Mouse (Mus musculus) midbrain, embryonic 14.5 days (tissue): ENCODE results near the gene Rasa4. TPM values are rescaled to one million over a fixed set of nuclear protein-coding genes. Genes with fewer than 3 reads are reported as not detected.
"Not testable (repeated sequence)": the region's sequence is repeated elsewhere in the genome, so short reads cannot be mapped to it uniquely, and the experiment has no call there.

Source experiments
- ATAC-seq: fragments of 200-750 bp; cut with Nextera tagmentation; 2 replicates; pipeline ENCODE4 v1.8.0; 2017; ENCODE audit warnings: moderate number of reproducible peaks, moderate library complexity; ENCODE audit not compliant: low FRiP score, low TSS enrichment
- DNase-seq: peaks from one replicate; pipeline ENCODE4 v3.0.0-alpha.2; 2015
- H3K27ac ChIP-seq: fragments of 300-500 bp; sonication (generic); replicated peaks from 2 replicates; pipeline ENCODE4 v1.5.1; 2014; ENCODE audit warnings: mild to moderate bottlenecking, low read depth, low read length, moderate library complexity
- H3K27me3 ChIP-seq: fragments of 300-500 bp; sonication (generic); 2 replicates; pipeline ENCODE4 v1.6.1; 2014; ENCODE audit warnings: low read length, control low read depth, mixed read lengths; ENCODE audit not compliant: control insufficient read depth, insufficient read depth
- H3K36me3 ChIP-seq: fragments of 300-500 bp; sonication (generic); 2 replicates; pipeline ENCODE4 v1.6.1; 2014; ENCODE audit warnings: low read length, control low read depth; ENCODE audit not compliant: control insufficient read depth, insufficient read depth
- H3K4me1 ChIP-seq: fragments of 300-500 bp; sonication (generic); 2 replicates; pipeline ENCODE4 v1.6.1; 2014; ENCODE audit warnings: mild to moderate bottlenecking, antibody characterized with exemption, low read length, control low read depth; ENCODE audit not compliant: control insufficient read depth, insufficient read depth
- H3K4me2 ChIP-seq: fragments of 300-500 bp; sonication (generic); 2 replicates; pipeline ENCODE4 v1.6.1; 2014; ENCODE audit warnings: mild to moderate bottlenecking, low read length, moderate library complexity
- H3K4me3 ChIP-seq: fragments of 300-500 bp; sonication (generic); replicated peaks from 2 replicates; pipeline ENCODE4 v1.5.1; 2014; ENCODE audit warnings: low read depth, low read length
- H3K9ac ChIP-seq: fragments of 300-500 bp; sonication (generic); replicated peaks from 2 replicates; pipeline ENCODE4 v1.6.1; 2014; ENCODE audit warnings: mild to moderate bottlenecking, low read length, moderate library complexity
- H3K9me3 ChIP-seq: fragments of 300-500 bp; sonication (generic); 2 replicates; pipeline ENCODE4 v1.6.1; 2016; ENCODE audit warnings: low read length, control low read depth, mixed read lengths; ENCODE audit not compliant: control insufficient read depth
- WGBS: fragments of 180-500 bp; shearing (Covaris S2); extraction: QIAGEN DNeasy Blood & Tissue Kit; methylation state at CpG from one replicate; pipeline ENCODE4 v1.1.7; 2014; 5-methylcytosine and 5-hydroxymethylcytosine counted together
- polyA plus RNA-seq: library from polyadenylated mRNA; unstranded; fragments of >200 nt; fragmentation: Nextera tagmentation; extraction: Ambion mirVana; gene quantifications from 2 replicates; pipeline ENCODE4 v1.2.1, GENCODE M21; 2014

Gene Rasa4
- polyA plus RNA-seq, 1 experiment from 2014 or later = 17.1 TPM

DNA sequence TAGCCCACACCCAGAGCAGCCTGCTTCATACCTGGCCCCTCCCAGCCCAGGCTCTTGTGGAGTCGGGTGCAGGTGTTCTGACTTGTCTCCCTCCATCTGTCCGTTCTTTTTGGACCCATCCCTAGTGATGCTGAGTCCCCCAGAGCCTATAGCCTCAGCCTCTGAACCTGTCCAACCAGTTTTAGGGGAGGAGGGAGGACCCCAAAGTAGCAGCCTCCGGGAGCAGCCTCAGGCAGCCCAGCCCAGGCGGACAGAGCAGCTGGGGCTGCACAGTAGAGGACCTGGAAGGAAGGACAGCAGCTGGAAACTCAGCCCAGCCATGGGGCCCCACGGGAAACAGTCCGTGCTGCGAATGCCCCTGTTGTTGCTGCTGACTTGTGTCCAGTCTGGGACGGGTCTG lies 26.6 kb upstream of the Rasa4 start:
- H3K27me3 ChIP-seq = no peaks in the 10 kb centered on the region
- no peak overlapping the region for H3K4me3 ChIP-seq
- no peaks in the 10 kb centered on the region for H3K4me1 ChIP-seq
- H3K27ac ChIP-seq = no peak overlapping the region
- no peak for ATAC-seq
- H3K4me2 ChIP-seq = no peak overlapping the region
- H3K9ac ChIP-seq = no peak overlapping the region; the same call in 1 of the 2 replicates
- DNase-seq = no peak
- H3K9me3 ChIP-seq = no peaks in the 10 kb centered on the region
- 36% methylated on average over 8 of the region's 8 CpGs for WGBS
- H3K36me3 ChIP-seq = no peaks in the 10 kb centered on the region

DNA sequence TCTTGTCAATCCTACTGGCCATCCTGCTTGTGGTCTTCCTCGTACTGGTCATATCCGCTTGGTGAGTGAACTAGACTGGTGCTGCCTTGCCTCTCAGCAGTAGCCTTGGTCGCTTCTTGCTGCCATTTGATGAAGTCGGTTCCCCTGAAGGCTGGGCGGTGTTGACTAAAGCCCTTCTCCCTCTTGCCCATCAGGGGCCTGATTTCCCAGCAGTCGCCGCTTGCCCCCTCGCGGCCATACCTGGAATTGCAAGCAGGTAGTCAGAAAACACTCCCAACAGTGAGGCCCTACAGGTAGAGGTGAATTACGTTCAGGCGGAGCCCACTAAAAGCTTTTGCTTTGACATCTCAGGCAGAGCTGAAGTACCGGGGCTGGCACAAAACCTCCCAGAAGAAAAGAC lies 22.1 kb upstream of the Rasa4 start:
- 12% methylated on average over 12 of the region's 12 CpGs for WGBS
- Histone ChIP-seq H3K36me3 (no peaks in the 10 kb centered on the region), H3K4me2 (no peak overlapping the region), H3K27ac (no peak overlapping the region), H3K4me1 (no peaks in the 10 kb centered on the region), H3K9me3 (no peaks in the 10 kb centered on the region), H3K27me3 (no peaks in the 10 kb centered on the region), H3K9ac (no peak overlapping the region), H3K4me3 (no peak overlapping the region)
- peak; percentile 82 for DNase-seq
- ATAC-seq = no peak

DNA sequence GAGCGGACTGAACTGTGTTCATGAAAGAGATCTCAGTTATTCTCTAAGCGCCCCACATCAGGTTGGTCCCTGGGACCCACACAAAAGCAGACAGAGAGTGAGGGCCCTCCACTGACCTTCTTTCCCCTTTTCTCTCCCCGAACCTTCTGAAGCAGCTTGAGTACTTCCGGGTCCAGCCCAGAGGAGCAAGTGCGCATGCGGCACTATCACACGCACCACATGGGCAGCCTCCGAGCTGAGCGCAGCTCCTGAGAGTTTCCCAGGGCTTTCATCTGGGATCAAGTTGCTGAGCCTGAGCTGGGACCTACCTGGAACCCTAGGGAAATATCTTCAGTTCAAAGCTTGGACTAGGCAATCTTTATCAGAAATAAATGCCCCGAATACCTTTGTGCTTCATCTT lies 19.8 kb upstream of the Rasa4 start:
- ATAC-seq (no peak), DNase-seq (no peak)
- no peak overlapping the region for H3K27ac ChIP-seq
- H3K27me3 ChIP-seq = no peaks in the 10 kb centered on the region
- H3K4me1 ChIP-seq = no peaks in the 10 kb centered on the region
- H3K4me2 ChIP-seq = no peak overlapping the region
- H3K36me3 ChIP-seq = no peaks in the 10 kb centered on the region
- H3K9me3 ChIP-seq = no peaks in the 10 kb centered on the region
- no peak overlapping the region for H3K4me3 ChIP-seq
- WGBS = 93% methylated on average over 10 of the region's 10 CpGs
- H3K9ac ChIP-seq = no peak overlapping the region

DNA sequence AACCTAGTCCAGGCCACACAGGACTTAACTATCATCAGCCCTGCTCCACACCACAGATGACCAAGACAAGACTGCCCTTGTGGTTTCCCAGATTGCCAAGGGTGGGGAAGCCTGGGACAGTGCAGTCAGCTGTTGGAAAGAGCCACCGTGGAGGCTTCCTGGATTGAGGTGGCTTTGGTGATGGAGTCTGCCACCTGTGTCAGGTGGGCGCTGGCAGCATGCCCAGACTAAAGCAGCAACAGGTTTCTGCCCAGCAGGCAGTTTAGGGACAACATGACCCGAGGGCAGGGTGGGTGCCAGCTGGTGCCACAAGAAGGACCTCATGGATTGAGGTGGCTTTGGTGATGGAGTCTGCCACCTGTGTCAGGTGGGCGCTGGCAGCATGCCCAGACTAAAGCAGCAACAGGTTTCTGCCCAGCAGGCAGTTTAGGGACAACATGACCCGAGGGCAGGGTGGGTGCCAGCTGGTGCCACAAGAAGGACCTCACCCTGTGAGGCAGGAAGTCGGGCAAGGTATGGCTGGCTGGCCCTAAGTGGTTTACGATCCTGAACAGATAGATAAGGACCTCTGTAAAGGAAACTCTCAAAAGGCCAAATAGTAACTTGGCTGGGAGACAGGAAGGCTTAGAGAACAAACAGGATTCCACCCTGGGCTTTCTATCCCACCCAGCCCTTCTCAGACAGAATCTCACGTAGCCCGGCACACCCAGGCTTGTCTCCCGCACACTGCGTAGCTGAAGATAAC lies 17.1 kb upstream of the Rasa4 start:
- not testable (repeated sequence) for H3K4me2 ChIP-seq, H3K27me3 ChIP-seq, H3K9ac ChIP-seq, H3K4me3 ChIP-seq, ATAC-seq, DNase-seq, H3K36me3 ChIP-seq, H3K27ac ChIP-seq, H3K4me1 ChIP-seq, H3K9me3 ChIP-seq
- WGBS = 81% methylated on average over 11 of the region's 11 CpGs

DNA sequence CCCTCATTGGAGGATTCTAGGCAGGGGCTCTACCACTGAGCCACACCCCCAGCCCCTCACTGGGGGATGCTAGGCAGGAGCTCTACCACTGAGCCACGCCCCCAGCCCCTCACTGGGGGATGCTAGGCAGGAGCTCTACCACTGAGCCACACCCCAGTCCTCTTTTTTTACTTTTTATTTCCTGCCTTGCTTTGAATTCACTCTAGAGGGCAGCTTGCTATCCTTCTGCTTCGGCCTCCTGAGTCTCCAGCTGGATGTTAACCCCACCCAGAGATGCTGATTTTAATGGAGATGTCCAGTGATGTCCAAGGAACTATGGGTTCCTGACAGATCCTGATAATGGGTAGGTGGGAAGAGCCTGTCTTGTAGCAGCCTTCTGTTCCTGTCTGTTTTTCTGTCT lies 14.3 kb upstream of the Rasa4 start:
- no peak overlapping the region for H3K4me2 ChIP-seq
- no peaks in the 10 kb centered on the region for H3K4me1 ChIP-seq
- H3K27me3 ChIP-seq = no peaks in the 10 kb centered on the region
- H3K27ac ChIP-seq = no peak overlapping the region
- ATAC-seq (no peak), DNase-seq (no peak)
- no peaks in the 10 kb centered on the region for H3K36me3 ChIP-seq
- no peak overlapping the region for H3K4me3 ChIP-seq
- no peak overlapping the region for H3K9ac ChIP-seq
- WGBS = 78% methylated on average over 2 of the region's 2 CpGs
- no peaks in the 10 kb centered on the region for H3K9me3 ChIP-seq

DNA sequence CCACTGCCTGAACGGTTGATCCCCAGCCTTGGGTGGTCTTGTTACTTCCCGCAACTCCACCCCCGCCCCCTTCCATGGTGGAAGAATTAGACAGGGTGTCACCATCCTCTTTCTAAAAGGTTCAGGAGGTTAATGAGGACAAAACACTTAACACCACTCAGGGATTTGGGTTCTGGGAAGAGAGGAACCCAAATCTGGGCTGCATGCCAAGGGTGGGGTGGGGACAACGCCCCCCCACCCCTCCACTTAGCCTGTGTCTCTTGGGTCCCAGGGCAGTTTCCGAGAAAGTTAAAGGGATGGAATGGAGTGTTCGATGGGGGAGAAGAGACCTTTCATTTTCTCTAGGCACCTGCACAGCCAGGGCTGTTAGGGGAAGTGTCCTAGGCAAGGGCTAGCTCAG lies 10.7 kb upstream of the Rasa4 start:
- Histone ChIP-seq H3K4me1 (no peaks in the 10 kb centered on the region), H3K27ac (no peak overlapping the region), H3K4me3 (no peak overlapping the region), H3K9ac (no peak overlapping the region), H3K4me2 (no peak overlapping the region), H3K9me3 (no peaks in the 10 kb centered on the region), H3K36me3 (no peaks in the 10 kb centered on the region), H3K27me3 (no peaks in the 10 kb centered on the region)
- DNase-seq (no peak), ATAC-seq (no peak)
- 63% methylated on average over 6 of the region's 6 CpGs for WGBS

DNA sequence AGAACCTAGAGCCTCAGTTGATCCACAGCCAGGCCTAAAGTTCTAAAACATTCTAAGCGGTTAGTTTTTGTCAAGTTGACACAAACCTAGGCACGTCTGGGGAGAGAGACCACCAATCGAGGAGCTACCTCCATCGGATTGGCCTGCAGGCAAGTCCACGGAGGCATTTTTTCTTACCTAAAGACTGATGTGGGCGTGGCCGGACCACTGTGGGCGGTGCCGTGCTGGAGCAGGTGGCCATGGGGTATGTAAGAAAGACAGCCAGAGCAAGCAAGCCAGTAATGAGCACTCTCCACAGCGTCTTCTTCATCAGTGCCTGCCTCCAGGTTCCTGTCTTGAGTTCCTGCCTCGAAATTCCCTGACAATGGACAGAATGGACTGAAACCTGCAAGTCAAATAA lies 10.2 kb upstream of the Rasa4 start:
- Histone ChIP-seq H3K4me3 (no peak overlapping the region), H3K4me2 (no peak overlapping the region), H3K4me1 (no peaks in the 10 kb centered on the region), H3K27ac (no peak overlapping the region), H3K27me3 (no peaks in the 10 kb centered on the region), H3K9me3 (no peaks in the 10 kb centered on the region), H3K36me3 (no peaks in the 10 kb centered on the region), H3K9ac (no peak overlapping the region)
- no peak for DNase-seq
- no peak for ATAC-seq
- 68% methylated on average over 11 of the region's 11 CpGs for WGBS

DNA sequence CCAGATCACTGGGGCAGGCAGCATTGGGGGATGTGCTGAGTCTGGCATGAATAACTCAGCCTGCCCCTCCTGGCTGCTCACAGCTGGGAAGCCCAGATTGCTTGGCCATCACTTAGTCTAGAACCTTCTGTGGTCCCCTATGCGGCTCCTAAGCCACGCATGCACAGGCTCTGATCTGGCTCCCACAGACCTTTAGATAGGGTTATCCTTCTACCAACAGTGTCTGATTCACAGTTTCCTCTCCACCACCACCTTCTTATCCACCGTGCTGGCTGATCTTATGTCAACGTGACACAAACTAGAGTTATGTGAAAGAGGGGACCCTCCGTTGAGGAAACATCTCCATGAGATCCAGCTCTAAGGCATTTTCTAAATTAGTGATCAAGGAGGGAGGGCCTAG lies 8.6 kb upstream of the Rasa4 start:
- no peaks in the 10 kb centered on the region for H3K27me3 ChIP-seq
- ATAC-seq (no peak), DNase-seq (no peak)
- no peaks in the 10 kb centered on the region for H3K9me3 ChIP-seq
- no peak overlapping the region for H3K9ac ChIP-seq
- 93% methylated on average over 5 of the region's 5 CpGs for WGBS
- no peak overlapping the region for H3K4me2 ChIP-seq
- no peaks in the 10 kb centered on the region for H3K36me3 ChIP-seq
- H3K4me1 ChIP-seq = no peaks in the 10 kb centered on the region
- H3K4me3 ChIP-seq = no peak overlapping the region
- H3K27ac ChIP-seq = no peak overlapping the region

DNA sequence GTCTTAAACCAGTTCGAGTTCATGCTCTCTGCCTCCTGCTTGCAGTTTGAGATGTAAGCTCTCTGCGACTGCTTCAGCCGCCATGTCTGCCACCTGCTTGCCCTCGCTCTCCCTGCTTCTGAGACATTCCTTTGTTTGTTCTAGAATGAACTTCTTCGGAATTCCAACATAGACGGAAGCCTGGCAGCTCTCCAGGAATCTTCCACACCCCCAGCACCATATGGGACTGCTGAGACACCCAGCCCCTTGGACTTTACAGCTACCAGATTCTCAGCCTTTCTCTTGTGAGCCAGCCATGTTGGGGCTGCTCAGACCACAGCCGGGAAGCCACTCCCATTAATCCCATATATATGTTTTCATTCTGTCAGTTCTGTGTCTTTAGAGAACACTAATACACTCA lies 7.4 kb upstream of the Rasa4 start:
- Histone ChIP-seq H3K4me3 (no peak overlapping the region), H3K27me3 (no peaks in the 10 kb centered on the region), H3K27ac (no peak overlapping the region), H3K4me2 (no peak overlapping the region), H3K9ac (no peak overlapping the region), H3K4me1 (no peaks in the 10 kb centered on the region), H3K36me3 (no peaks in the 10 kb centered on the region), H3K9me3 (no peaks in the 10 kb centered on the region)
- ATAC-seq (no peak), DNase-seq (peak; percentile 21)
- WGBS = 50% methylated on average over 7 of the region's 7 CpGs
